Mouse (Mus musculus) ES-E14 (cell line): ENCODE data around the gene Dnah7b.
"Not testable (repeated sequence)": the region's sequence is repeated elsewhere in the genome, so short reads cannot be mapped to it uniquely, and the experiment has no call there.

Experiments
- CHD2 ChIP-seq: IDR thresholded peaks from 2 replicates; pipeline ENCODE4 v1.6.1; 2014; ENCODE audit warnings: mild to moderate bottlenecking, low read depth, low read length, inconsistent platforms
- HCFC1 ChIP-seq: IDR thresholded peaks from 2 replicates; pipeline ENCODE4 v1.6.1; 2012; ENCODE audit warnings: low read length, inconsistent platforms, borderline replicate concordance; ENCODE audit not compliant: insufficient read depth
- MAFK ChIP-seq: IDR thresholded peaks from 2 replicates; pipeline ENCODE4 v1.6.1; 2014; ENCODE audit warnings: mild to moderate bottlenecking, low read depth, low read length, inconsistent platforms; ENCODE audit not compliant: insufficient read depth
- ZC3H11A ChIP-seq: IDR thresholded peaks from 2 replicates; pipeline ENCODE4 v1.6.1; 2012; ENCODE audit warnings: low read depth, mild to moderate bottlenecking, inconsistent platforms, low read length, borderline replicate concordance
- ZNF384 ChIP-seq: IDR thresholded peaks from 2 replicates; pipeline ENCODE4 v1.6.1; 2012; ENCODE audit warnings: low read depth, low read length, inconsistent platforms

DNA sequence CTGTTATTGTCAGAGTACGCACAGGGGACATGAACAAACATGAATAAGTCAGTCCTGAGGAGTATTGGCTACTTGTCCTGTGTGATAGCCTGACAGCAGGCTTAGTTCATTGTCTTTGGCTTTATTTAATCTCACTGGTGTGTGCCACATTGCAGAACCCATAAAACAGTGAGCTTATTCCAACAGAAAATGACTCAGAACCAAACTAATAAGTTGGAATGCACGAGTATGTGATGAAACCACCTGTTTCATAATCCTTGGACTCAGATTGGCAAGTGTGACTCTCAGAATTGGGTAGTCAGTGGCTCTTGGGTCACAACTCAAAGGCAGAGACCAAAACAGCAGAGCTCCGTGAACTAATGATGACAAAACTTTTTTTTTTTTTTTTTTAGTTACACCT, 279.2 kb downstream of the Dnah7b start:
- TF ChIP-seq ZC3H11A, CHD2, ZNF384, HCFC1, MAFK: not testable (repeated sequence)
